Mouse (Mus musculus): Measurements from ENCODE around the gene Pramef12. TPM values are rescaled to one million over a fixed set of nuclear protein-coding genes. Genes with fewer than 3 reads are reported as not detected.

Pramef12 gene
- polyA plus RNA-seq, 1 experiment from 2014 or later = 0.13 TPM

Other genes starting within 250 kb of the Pramef12 start
- not detected in 2 replicates for gene Oog3, start 245.8 kb downstream of the Pramef12 start, polyA plus RNA-seq (2014; fragmentation: Nextera tagmentation; extraction: Ambion mirVana)
- gene Oog2, start 217.7 kb downstream of the Pramef12 start, polyA plus RNA-seq (2014; fragmentation: Nextera tagmentation; extraction: Ambion mirVana) = not detected in 2 replicates
- gene C87977, start 195.1 kb downstream of the Pramef12 start, polyA plus RNA-seq (2014; fragmentation: Nextera tagmentation; extraction: Ambion mirVana) = not detected in 2 replicates
- not detected in 2 replicates for gene Pramel5, start 128.0 kb downstream of the Pramef12 start, polyA plus RNA-seq (2014; fragmentation: Nextera tagmentation; extraction: Ambion mirVana)
- gene Gm13128, start 78.2 kb downstream of the Pramef12 start, polyA plus RNA-seq (2014; fragmentation: Nextera tagmentation; extraction: Ambion mirVana) = not detected in 2 replicates
- not detected in 2 replicates for gene Gm13119, start 50.5 kb downstream of the Pramef12 start, polyA plus RNA-seq (2014; fragmentation: Nextera tagmentation; extraction: Ambion mirVana)
- gene Pramef20, start 30.5 kb downstream of the Pramef12 start, polyA plus RNA-seq (2014; fragmentation: Nextera tagmentation; extraction: Ambion mirVana) = not detected in 2 replicates
- not detected in 2 replicates for gene 1700012P22Rik, start 30.3 kb upstream of the Pramef12 start, polyA plus RNA-seq (2014; fragmentation: Nextera tagmentation; extraction: Ambion mirVana)
- not detected in 2 replicates for gene Gm9944, start 44.9 kb upstream of the Pramef12 start, polyA plus RNA-seq (2014; fragmentation: Nextera tagmentation; extraction: Ambion mirVana)
- gene Aadacl3, start 55.3 kb upstream of the Pramef12 start, polyA plus RNA-seq (2014; fragmentation: Nextera tagmentation; extraction: Ambion mirVana) = not detected in 2 replicates
- gene 9430007A20Rik, start 111.4 kb upstream of the Pramef12 start, polyA plus RNA-seq (2014; fragmentation: Nextera tagmentation; extraction: Ambion mirVana) = not detected in 2 replicates
- not detected in 2 replicates for gene Gm13124, start 156.7 kb upstream of the Pramef12 start, polyA plus RNA-seq (2014; fragmentation: Nextera tagmentation; extraction: Ambion mirVana)
- gene Aadacl4, start 205.2 kb upstream of the Pramef12 start, polyA plus RNA-seq (2014; fragmentation: Nextera tagmentation; extraction: Ambion mirVana) = not detected in 2 replicates